Mouse (Mus musculus): ENCODE results near the gene Hoxa7.

Hoxa7 gene

GRCm38 (mm10) chr6:52173648-52174047, 48.0 kb downstream of the Hoxa7 start:
- no peak for DNase-seq

- peak; percentile 93 for DNase-seq
These were observed 49.2 kb downstream of the Hoxa7 start for GRCm38 (mm10) chr6:52172501-52172900.

- peak; percentile 31 for DNase-seq
These were observed 49.7 kb downstream of the Hoxa7 start for GRCm38 (mm10) chr6:52171938-52172337.

GRCm38 (mm10) chr6:52171331-52171730, 50.3 kb downstream of the Hoxa7 start:
- no peak for DNase-seq

GRCm38 (mm10) chr6:52170898-52171223, 50.8 kb downstream of the Hoxa7 start:
- DNase-seq, result no peak

- peak; percentile 40 for DNase-seq
These were observed 51.3 kb downstream of the Hoxa7 start for GRCm38 (mm10) chr6:52170166-52170897.

- DNase-seq, result no peak
These were observed 52.0 kb downstream of the Hoxa7 start for GRCm38 (mm10) chr6:52169499-52170165.

GRCm38 (mm10) chr6:52168191-52169055, 53.2 kb downstream of the Hoxa7 start:
- peak; percentile 14 for DNase-seq

- peak; percentile 2 for DNase-seq
These were observed 53.9 kb downstream of the Hoxa7 start for GRCm38 (mm10) chr6:52167736-52168161.

- DNase-seq, result no peak
These were observed 54.5 kb downstream of the Hoxa7 start for GRCm38 (mm10) chr6:52167176-52167575.

GRCm38 (mm10) chr6:52166431-52167077, 55.1 kb downstream of the Hoxa7 start:
- DNase-seq, result no peak

- DNase-seq, result peak; percentile 47
These were observed 55.9 kb downstream of the Hoxa7 start for GRCm38 (mm10) chr6:52165441-52166370.

GRCm38 (mm10) chr6:52164626-52165440, 56.8 kb downstream of the Hoxa7 start, which contains the start of gene Hoxa2:
Gene Hoxa2, minus strand, starts transcription at chr6:52164831.
- peak; percentile 32 for DNase-seq
